29 mouse cellular contexts compared by ENCODE assay signal in the genomic region with DNA sequence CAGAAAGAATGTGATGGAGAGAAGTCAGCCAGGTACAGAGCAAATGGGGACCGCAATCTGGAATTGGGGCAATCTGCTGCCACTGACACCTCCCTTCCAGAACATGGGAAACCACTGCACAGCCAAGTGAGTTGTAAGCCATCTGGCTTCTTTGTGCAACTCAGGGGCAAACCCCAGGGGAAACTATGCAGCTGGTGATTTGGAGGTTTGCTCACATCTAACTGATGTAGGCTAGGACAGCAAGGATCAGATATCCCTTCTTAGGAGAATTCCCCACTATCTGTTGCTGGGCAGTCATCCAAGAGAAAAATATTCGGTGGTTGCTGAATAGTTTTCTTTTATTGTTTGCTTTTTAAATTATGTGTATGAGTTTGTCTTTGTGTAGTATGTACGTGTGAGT. TPM values are rescaled to one million over a fixed set of nuclear protein-coding genes. Genes with fewer than 3 reads are reported as not detected.
DNase-seq lines count a peak whose midpoint lies in the region; ATAC-seq and TF ChIP-seq lines count a peak whose summit lies in the region.
"Had no signal": no experiment of that assay in that cellular context is flagged by ENCODE, and none has a peak within 500 bp of the region (broad histone marks: within the 10 kb centered on the region; RNA-seq: fewer than 3 reads in every experiment).

No protein-coding gene starts in this region.

- H3K27me3 ChIP-seq in embryonic facial prominence, embryonic 13.5 days: no peaks in the 10 kb centered on the region
- H3K27me3 ChIP-seq in embryonic facial prominence, embryonic 10.5 days (replicated peaks; ENCODE audit: low read depth, poor library complexity, severe bottlenecking): no peaks in the 10 kb centered on the region
- H3K27me3 ChIP-seq: intestine, embryonic 15.5 days had no signal

- no peak for TF ChIP-seq POLR2A in brain, embryonic 14.5 days (IDR thresholded peaks at IDR 0.05; ENCODE audit: borderline replicate concordance, extremely low read depth, insufficient read depth, insufficient read length, poor library complexity, severe bottlenecking)

- WGBS in embryonic facial prominence, embryonic 13.5 days: 58% methylated on average over 3 of the region's 3 CpGs
- 85% methylated on average over 3 of the region's 3 CpGs for WGBS in embryonic facial prominence, embryonic 10.5 days

- H3K4me2 ChIP-seq in embryonic facial prominence, embryonic 13.5 days: no peak overlapping the region
- H3K4me2 ChIP-seq: intestine, embryonic 15.5 days; midbrain, embryonic 12.5 days had no signal

- no peak for TF ChIP-seq CTCF in brain, embryonic 14.5 days (IDR thresholded peaks at IDR 0.05; ENCODE audit: borderline replicate concordance, extremely low read depth, insufficient read depth, insufficient read length)

- no peak for DNase-seq in embryonic facial prominence, embryonic 10.5 days (ENCODE audit: low spot score)
- DNase-seq in left cerebral cortex, postnatal 4 days: peak; percentile 51
- DNase-seq in left cerebral cortex, postnatal 10 days (ENCODE audit: extremely low spot score in 1 of 2, low spot score in 2 of 2): no peak
- DNase-seq in 3T3-L1 (ENCODE audit: low read depth, low spot score): peak; percentile 47
- peak; percentile 53 for DNase-seq in brain, embryonic 14.5 days (ENCODE audit: low read depth)
- DNase-seq in ovary, postnatal 10 days (ENCODE audit: low spot score): no peak
- DNase-seq: adrenal gland, adult 8-10 months; cerebellum, adult 11 months; cerebellum, adult 9-10 months; gastrocnemius, adult 2 months; heart, postnatal 14 days; kidney, adult 2 months; kidney, postnatal 36 days; lung, postnatal 36 days; thymus, adult 2 months; thymus, postnatal 36 days had no signal

- H3K4me1 ChIP-seq in embryonic facial prominence, embryonic 13.5 days: peaks cover 25% of the 10 kb centered on the region
- peaks cover 10% of the 10 kb centered on the region for H3K4me1 ChIP-seq in embryonic facial prominence, embryonic 10.5 days
- H3K4me1 ChIP-seq: intestine, embryonic 15.5 days; megakaryocyte, embryonic 14.5 days; midbrain, embryonic 12.5 days had no signal

- no peaks in the 10 kb centered on the region for H3K36me3 ChIP-seq in embryonic facial prominence, embryonic 13.5 days
- no peaks in the 10 kb centered on the region for H3K36me3 ChIP-seq in embryonic facial prominence, embryonic 10.5 days (replicated peaks)
- H3K36me3 ChIP-seq: intestine, embryonic 15.5 days; midbrain, embryonic 12.5 days had no signal

- H3K9me3 ChIP-seq in embryonic facial prominence, embryonic 13.5 days: no peaks in the 10 kb centered on the region
- no peaks in the 10 kb centered on the region for H3K9me3 ChIP-seq in embryonic facial prominence, embryonic 10.5 days
- H3K9me3 ChIP-seq: intestine, embryonic 15.5 days; megakaryocyte, embryonic 14.5 days; midbrain, embryonic 12.5 days had no signal

- ATAC-seq in embryonic facial prominence, embryonic 13.5 days (ENCODE audit: insufficient number of reproducible peaks, insufficient read depth, low FRiP score, low TSS enrichment, low read depth): no peak
- ATAC-seq: forebrain, embryonic 14.5 days; hindbrain, embryonic 16.5 days; intestine, embryonic 15.5 days had no signal

- no peak overlapping the region for H3K9ac ChIP-seq in embryonic facial prominence, embryonic 13.5 days
- H3K9ac ChIP-seq: intestine, embryonic 15.5 days; midbrain, embryonic 12.5 days had no signal

- H3K27ac ChIP-seq in embryonic facial prominence, embryonic 13.5 days: 0 out of 2 replicates have a peak overlapping the region, but pooled peaks have one; percentile 22
- H3K27ac ChIP-seq in embryonic facial prominence, embryonic 10.5 days (replicated peaks): no peak overlapping the region
- H3K27ac ChIP-seq: gastrocnemius, adult 2 months; intestine, embryonic 15.5 days; layer of hippocampus, adult 2 months; left cerebral cortex, adult 2 months; midbrain, embryonic 12.5 days had no signal

- intact Hi-C loops in left cerebral cortex, postnatal 4 days (cut with DNase I): loop anchor here (10.0 kb wide), 1 partner anchor 505 kb away; no protein-coding TSS in a partner anchor
- intact Hi-C loops in left cerebral cortex, postnatal 10 days (cut with DNase I): loop anchor here (10.0 kb wide), 1 partner anchor 505 kb away; no protein-coding TSS in a partner anchor

- H3K4me3 ChIP-seq in embryonic facial prominence, embryonic 13.5 days: no peak overlapping the region
- no peak overlapping the region for H3K4me3 ChIP-seq in embryonic facial prominence, embryonic 10.5 days
- H3K4me3 ChIP-seq: gastrocnemius, adult 2 months; intestine, embryonic 15.5 days; layer of hippocampus, adult 2 months; left cerebral cortex, adult 2 months; megakaryocyte, embryonic 14.5 days; midbrain, embryonic 12.5 days had no signal

RNA-seq across cellular contexts. Expression of a gene that starts 21.9 kb away (rescaled TPM):
- polyA plus RNA-seq in embryonic facial prominence, embryonic 13.5 days (2015; fragmentation: Nextera tagmentation; extraction: Ambion mirVana): not detected in 2 replicates
- not detected in 2 replicates for polyA plus RNA-seq in embryonic facial prominence, embryonic 10.5 days (2016; fragmentation: Nextera tagmentation; extraction: Ambion mirVana)
- under 1 TPM in 1 of 2 experiments, not detected in 1; 0.44 TPM for total RNA-seq in left cerebral cortex, postnatal 4 days (2021)
- not detected for total RNA-seq in left cerebral cortex, postnatal 10 days (2021)
- 0.08 TPM in 1 of 2 replicates, not detected in the other for polyA plus RNA-seq in brain, embryonic 14.5 days (2012; rRNA removed)
- total RNA-seq: gastrocnemius, adult 2 months; granulocyte monocyte progenitor cell, adult 5-6 weeks; layer of hippocampus, adult 2 months; layer of hippocampus, postnatal 14 days; left cerebral cortex, adult 2 months; left cerebral cortex, postnatal 36 days had no signal
- polyA plus RNA-seq: heart, embryonic 14.5 days; midbrain, embryonic 12.5 days; neural tube, embryonic 11.5 days had no signal

Comparison
In these comparisons a context has a peak if more than half of its experiments do, and no peak if none do; other contexts are left out.
1. DNase-seq: peak in left cerebral cortex, postnatal 4 days (single experiment), 3T3-L1 (single experiment) and brain, embryonic 14.5 days (single experiment); none in embryonic facial prominence, embryonic 10.5 days (single experiment), left cerebral cortex, postnatal 10 days (0 of 2) and ovary, postnatal 10 days (single experiment).